Mouse (Mus musculus) ES-Bruce4 (cell line): ENCODE results near the gene Usp8.

Source experiments
- CTCF ChIP-seq: IDR thresholded peaks from one replicate; pipeline ENCODE4 v1.8.1; 2011; ENCODE audit warnings: low read depth, low read length
- EP300 ChIP-seq: IDR thresholded peaks from 2 replicates; pipeline ENCODE4 v1.6.1; 2011; ENCODE audit warnings: low read depth, low read length; ENCODE audit not compliant: insufficient read depth
- POLR2A ChIP-seq: IDR thresholded peaks from one replicate; pipeline ENCODE4 v1.8.1; 2011; ENCODE audit warnings: low read length; ENCODE audit not compliant: insufficient read depth

DNA sequence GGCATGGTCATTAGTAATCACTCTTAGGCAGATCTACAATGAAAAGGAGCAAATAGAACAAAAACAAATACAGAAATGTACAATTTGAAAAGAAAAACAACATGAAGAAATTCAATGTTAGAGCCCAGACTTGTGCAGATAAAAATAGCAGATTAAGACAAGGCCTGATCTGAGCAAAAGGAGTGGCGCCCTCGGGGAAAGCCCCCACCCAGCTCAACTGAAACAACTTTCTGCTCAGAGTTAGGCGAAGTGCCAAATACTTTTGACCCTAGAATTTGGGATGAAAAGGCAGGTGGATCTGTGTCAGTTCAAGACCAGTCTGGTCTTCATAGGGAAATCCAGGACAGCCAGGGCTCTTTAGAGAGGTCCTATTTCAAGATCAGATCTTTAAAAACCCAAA lies 41.1 kb upstream of the Usp8 start:
- TF ChIP-seq CTCF (no peak), POLR2A (no peak), EP300 (no peak)
